ENCODE assay signal across 24 mouse cellular contexts in genomic region chr4:62703151-62703550, GRCm38 (mm10).
DNase-seq lines count a peak whose midpoint lies in the region; ATAC-seq and TF ChIP-seq lines count a peak whose summit lies in the region.
"Had no signal": no experiment of that assay in that cellular context is flagged by ENCODE, and none has a peak within 500 bp of the region (broad histone marks: within the 10 kb centered on the region; RNA-seq: fewer than 3 reads in every experiment).

No protein-coding gene starts in this region.

- peaks cover 35% of the 10 kb centered on the region for H3K36me3 ChIP-seq in heart, embryonic 10.5 days
- peaks cover 35% of the 10 kb centered on the region for H3K36me3 ChIP-seq in heart, embryonic 12.5 days
- peaks cover 34% of the 10 kb centered on the region for H3K36me3 ChIP-seq in kidney, embryonic 15.5 days
- H3K36me3 ChIP-seq in forebrain, embryonic 14.5 days (ENCODE audit: control insufficient read depth, insufficient read depth, low read length), result peaks cover 52% of the 10 kb centered on the region

- no peaks in the 10 kb centered on the region for H3K27me3 ChIP-seq in cerebellum, adult 2 months (ENCODE audit: control insufficient read depth, insufficient read depth, low read length)
- H3K27me3 ChIP-seq in heart, embryonic 10.5 days (ENCODE audit: insufficient read depth, poor library complexity, severe bottlenecking), result no peaks in the 10 kb centered on the region
- H3K27me3 ChIP-seq in heart, embryonic 12.5 days (replicated peaks), result no peaks in the 10 kb centered on the region
- H3K27me3 ChIP-seq in kidney, embryonic 15.5 days, result no peaks in the 10 kb centered on the region
- no peaks in the 10 kb centered on the region for H3K27me3 ChIP-seq in forebrain, embryonic 14.5 days (replicated peaks; ENCODE audit: control insufficient read depth, insufficient read depth, low read length)
- H3K27me3 ChIP-seq: forebrain, embryonic 12.5 days; hindbrain, embryonic 12.5 days; neural tube, embryonic 12.5 days had no signal

- TF ChIP-seq POLR2A in cerebellum, adult 2 months (IDR thresholded peaks at IDR 0.05; ENCODE audit: borderline replicate concordance, insufficient read depth, low read length), result no peak

- DNase-seq in cerebellum, adult 11-12 months, result peak; percentile 21
- DNase-seq in cerebellum, adult 2 months, result no peak
- DNase-seq in heart, embryonic 10.5 days (ENCODE audit: low spot score), result no peak
- peak; percentile 36 to 60 for DNase-seq in kidney, adult 8-10 months
- DNase-seq in forebrain, embryonic 14.5 days (ENCODE audit: low spot score), result no peak
- no peak for DNase-seq in urinary bladder, postnatal 14 days (ENCODE audit: low spot score)
- DNase-seq: adrenal gland, adult 8-10 months; cerebellum, adult 9-11 months; gastrocnemius, postnatal 25 days; lung, embryonic 14.5 days; midbrain, embryonic 14.5 days; right cerebral cortex, postnatal 14 days; thymus, adult 2 months; thymus, postnatal 4 days had no signal

- ATAC-seq in heart, embryonic 12.5 days (ENCODE audit: insufficient number of reproducible peaks, low FRiP score), result no peak
- ATAC-seq in kidney, embryonic 15.5 days (replicated peaks; ENCODE audit: low FRiP score), result no peak
- no peak for ATAC-seq in forebrain, embryonic 14.5 days
- ATAC-seq: activated CD4-positive, CD25-positive, alpha-beta regulatory T cell, adult 4 months; intestine, postnatal 0 days had no signal

- H3K27ac ChIP-seq in cerebellum, adult 2 months (ENCODE audit: insufficient read depth, low read length), result no peak overlapping the region
- 0 out of 2 replicates have a peak overlapping the region, but pooled peaks have one; percentile 12 for H3K27ac ChIP-seq in heart, embryonic 10.5 days
- no peak overlapping the region for H3K27ac ChIP-seq in heart, embryonic 12.5 days (ENCODE audit: poor library complexity, severe bottlenecking)
- no peak overlapping the region for H3K27ac ChIP-seq in kidney, embryonic 15.5 days
- no peak overlapping the region for H3K27ac ChIP-seq in forebrain, embryonic 14.5 days (ENCODE audit: low read depth, low read length)
- H3K27ac ChIP-seq: forebrain, embryonic 12.5 days; hindbrain, embryonic 12.5 days; liver, embryonic 14.5 days; neural tube, embryonic 12.5 days; stomach, postnatal 0 days had no signal

- no peak for TF ChIP-seq CTCF in cerebellum, adult 2 months (IDR thresholded peaks at IDR 0.05; ENCODE audit: borderline replicate concordance, insufficient read depth, low read depth, low read length)

- no peak overlapping the region for H3K4me3 ChIP-seq in cerebellum, adult 2 months (replicated peaks; ENCODE audit: insufficient read depth, low read depth, low read length)
- no peak overlapping the region for H3K4me3 ChIP-seq in heart, embryonic 10.5 days
- H3K4me3 ChIP-seq in heart, embryonic 12.5 days, result no peak overlapping the region
- H3K4me3 ChIP-seq in kidney, embryonic 15.5 days (replicated peaks), result no peak overlapping the region
- no peak overlapping the region for H3K4me3 ChIP-seq in forebrain, embryonic 14.5 days (ENCODE audit: low read depth, low read length)
- H3K4me3 ChIP-seq: forebrain, embryonic 12.5 days; hindbrain, embryonic 12.5 days; megakaryocyte, embryonic 14.5 days; neural tube, embryonic 12.5 days had no signal

- 35% methylated on average over 9 of the region's 9 CpGs for WGBS in cerebellum, adult 2 months
- WGBS in heart, embryonic 10.5 days, result 78% methylated on average over 9 of the region's 9 CpGs
- 76% methylated on average over 9 of the region's 9 CpGs for WGBS in heart, embryonic 12.5 days
- WGBS in kidney, embryonic 15.5 days, result 70% methylated on average over 9 of the region's 9 CpGs
- 81% methylated on average over 9 of the region's 9 CpGs for WGBS in forebrain, embryonic 14.5 days

- no peak overlapping the region for H3K4me2 ChIP-seq in heart, embryonic 12.5 days
- H3K4me2 ChIP-seq in kidney, embryonic 15.5 days, result no peak overlapping the region
- H3K4me2 ChIP-seq in forebrain, embryonic 14.5 days (ENCODE audit: low read length), result no peak overlapping the region
- H3K4me2 ChIP-seq: forebrain, embryonic 12.5 days; hindbrain, embryonic 12.5 days; lung, embryonic 14.5 days; neural tube, embryonic 12.5 days had no signal

- no peaks in the 10 kb centered on the region for H3K9me3 ChIP-seq in heart, embryonic 10.5 days
- H3K9me3 ChIP-seq in heart, embryonic 12.5 days (replicated peaks), result no peaks in the 10 kb centered on the region
- H3K9me3 ChIP-seq in kidney, embryonic 15.5 days (replicated peaks), result no peaks in the 10 kb centered on the region
- no peaks in the 10 kb centered on the region for H3K9me3 ChIP-seq in forebrain, embryonic 14.5 days (replicated peaks; ENCODE audit: control insufficient read depth, low read length)
- H3K9me3 ChIP-seq: forebrain, embryonic 12.5 days; hindbrain, embryonic 12.5 days; megakaryocyte, embryonic 14.5 days; neural tube, embryonic 12.5 days had no signal

- H3K4me1 ChIP-seq in cerebellum, adult 2 months (ENCODE audit: control insufficient read depth, insufficient read depth, low read length), result peaks cover 15% of the 10 kb centered on the region
- H3K4me1 ChIP-seq in heart, embryonic 10.5 days, result peaks cover 50% of the 10 kb centered on the region
- H3K4me1 ChIP-seq in heart, embryonic 12.5 days (replicated peaks), result peaks cover 42% of the 10 kb centered on the region
- H3K4me1 ChIP-seq in kidney, embryonic 15.5 days, result peaks cover 71% of the 10 kb centered on the region
- peaks cover 12% of the 10 kb centered on the region; the same call in 1 of the 2 replicates for H3K4me1 ChIP-seq in forebrain, embryonic 14.5 days (ENCODE audit: control insufficient read depth, insufficient read depth, low read length)

- H3K9ac ChIP-seq in heart, embryonic 12.5 days, result no peak overlapping the region; the same call in 1 of the 2 replicates
- H3K9ac ChIP-seq in kidney, embryonic 15.5 days, result no peak overlapping the region
- H3K9ac ChIP-seq in forebrain, embryonic 14.5 days (ENCODE audit: low read length), result no peak overlapping the region
- H3K9ac ChIP-seq: forebrain, embryonic 12.5 days; hindbrain, embryonic 12.5 days; liver, embryonic 14.5 days; lung, embryonic 14.5 days; neural tube, embryonic 12.5 days had no signal

Comparison
In these comparisons a context has a peak if more than half of its experiments do, and no peak if none do; other contexts are left out.
1. DNase-seq: peak in cerebellum, adult 11-12 months (single experiment) and kidney, adult 8-10 months (2 of 2); none in cerebellum, adult 2 months (0 of 2), heart, embryonic 10.5 days (single experiment), forebrain, embryonic 14.5 days (single experiment) and urinary bladder, postnatal 14 days (single experiment).